Mouse (Mus musculus): ENCODE results near the gene Ptk7.

GRCm38 (mm10) chr17:46550904-46551303 is 78.4 kb downstream of the Ptk7 start:
- TF ChIP-seq CTCF (IDR thresholded peaks at IDR 0.05; ENCODE audit: extremely low read depth, insufficient read depth, low read length) (no peak), POLR2A (IDR thresholded peaks at IDR 0.05; ENCODE audit: extremely low read depth, insufficient read depth, low read length) (no peak)
